ENCODE assay signal across 11 mouse cellular contexts in genomic region chr11:79523560-79524309, GRCm38 (mm10). TPM values are rescaled to one million over a fixed set of nuclear protein-coding genes. Genes with fewer than 3 reads are reported as not detected.
A peak's percentile ranks its signal among the peaks of the same experiment; 100 is the strongest.
DNase-seq lines count a peak whose midpoint lies in the region; ATAC-seq and TF ChIP-seq lines count a peak whose summit lies in the region.
"Had no signal": no experiment of that assay in that cellular context is flagged by ENCODE, and none has a peak within 500 bp of the region (broad histone marks: within the 10 kb centered on the region; RNA-seq: fewer than 3 reads in every experiment).

Evi2b (minus strand) TSS chr11:79523762.

- H3K27ac ChIP-seq in midbrain, embryonic 11.5 days (ENCODE audit: low read depth, low read length) = no peak within 1 kb of the TSS
- no peak within 1 kb of the TSS; the same call in 1 of the 2 replicates for H3K27ac ChIP-seq in midbrain, postnatal 0 days (ENCODE audit: low read depth, low read length)
- H3K27ac ChIP-seq in hindbrain, embryonic 14.5 days = no peak within 1 kb of the TSS
- H3K27ac ChIP-seq: intestine, embryonic 15.5 days; limb, embryonic 15.5 days; neural tube, embryonic 13.5 days had no signal

- H3K9ac ChIP-seq in midbrain, embryonic 11.5 days (ENCODE audit: low read length) = no peak within 1 kb of the TSS
- H3K9ac ChIP-seq in midbrain, postnatal 0 days (replicated peaks; ENCODE audit: low read length, poor library complexity, severe bottlenecking) = no peak within 1 kb of the TSS
- H3K9ac ChIP-seq in hindbrain, embryonic 14.5 days = no peak within 1 kb of the TSS
- H3K9ac ChIP-seq: intestine, embryonic 15.5 days; limb, embryonic 15.5 days; neural tube, embryonic 13.5 days had no signal

- no peaks in the 10 kb centered on the region for H3K9me3 ChIP-seq in midbrain, embryonic 11.5 days (ENCODE audit: control insufficient read depth, low read length)
- H3K9me3 ChIP-seq in midbrain, postnatal 0 days (ENCODE audit: low read length) = no peaks in the 10 kb centered on the region
- no peaks in the 10 kb centered on the region for H3K9me3 ChIP-seq in megakaryocyte, embryonic 14.5 days
- no peaks in the 10 kb centered on the region for H3K9me3 ChIP-seq in hindbrain, embryonic 14.5 days (ENCODE audit: control insufficient read depth, low read length)
- H3K9me3 ChIP-seq: intestine, embryonic 15.5 days; limb, embryonic 15.5 days; neural tube, embryonic 13.5 days had no signal

- no peaks in the 10 kb centered on the region for H3K27me3 ChIP-seq in midbrain, embryonic 11.5 days (ENCODE audit: control insufficient read depth, insufficient read depth, low read length)
- no peaks in the 10 kb centered on the region for H3K27me3 ChIP-seq in midbrain, postnatal 0 days (ENCODE audit: insufficient read depth, low read length)
- H3K27me3 ChIP-seq in megakaryocyte, embryonic 14.5 days (replicated peaks) = no peaks in the 10 kb centered on the region
- no peaks in the 10 kb centered on the region for H3K27me3 ChIP-seq in hindbrain, embryonic 14.5 days (ENCODE audit: control insufficient read depth, insufficient read depth, low read length)
- H3K27me3 ChIP-seq: intestine, embryonic 15.5 days; limb, embryonic 15.5 days; neural tube, embryonic 13.5 days had no signal

- no peak within 1 kb of the TSS for H3K4me2 ChIP-seq in midbrain, embryonic 11.5 days
- no peak within 1 kb of the TSS for H3K4me2 ChIP-seq in midbrain, postnatal 0 days (ENCODE audit: low read depth, low read length, poor library complexity, severe bottlenecking)
- no peak within 1 kb of the TSS for H3K4me2 ChIP-seq in hindbrain, embryonic 14.5 days (replicated peaks)
- H3K4me2 ChIP-seq: intestine, embryonic 15.5 days; limb, embryonic 15.5 days; neural tube, embryonic 13.5 days had no signal

- H3K36me3 ChIP-seq in midbrain, embryonic 11.5 days (ENCODE audit: control insufficient read depth, insufficient read depth, low read length) = no peaks in the 10 kb centered on the region
- H3K36me3 ChIP-seq in midbrain, postnatal 0 days (ENCODE audit: insufficient read depth, low read length) = peaks cover 4% of the 10 kb centered on the region; the same call in 1 of the 2 replicates
- peaks cover 27% of the 10 kb centered on the region for H3K36me3 ChIP-seq in megakaryocyte, embryonic 14.5 days (replicated peaks; ENCODE audit: low read length)
- H3K36me3 ChIP-seq in hindbrain, embryonic 14.5 days (replicated peaks; ENCODE audit: control insufficient read depth, insufficient read depth) = peaks cover 11% of the 10 kb centered on the region
- H3K36me3 ChIP-seq: intestine, embryonic 15.5 days; limb, embryonic 15.5 days had no signal

- no peak for ATAC-seq in midbrain, embryonic 11.5 days (ENCODE audit: low FRiP score)
- no peak for ATAC-seq in midbrain, postnatal 0 days (ENCODE audit: low FRiP score)
- peak; percentile 55 for ATAC-seq in common myeloid progenitor, adult 5-6 weeks (replicated peaks; ENCODE audit: low read depth, poor library complexity, severe bottlenecking)
- ATAC-seq in hindbrain, embryonic 14.5 days (ENCODE audit: low FRiP score) = no peak
- ATAC-seq: intestine, embryonic 15.5 days had no signal

- DNase-seq in midbrain, embryonic 11.5 days (ENCODE audit: low spot score, missing footprints) = peak; percentile 37
- no peak for DNase-seq in midbrain, postnatal 0 days (ENCODE audit: low spot score)
- peak; percentile 51 to 58 for DNase-seq in thymus, postnatal 36 days
- no peak for DNase-seq in frontal cortex, postnatal 25 days (ENCODE audit: low spot score in 2 of 2)
- DNase-seq in adrenal gland, adult 2 months = no peak
- DNase-seq in hindbrain, embryonic 14.5 days (ENCODE audit: low spot score) = no peak

- H3K4me3 ChIP-seq in midbrain, embryonic 11.5 days (ENCODE audit: low read depth, low read length) = no peak within 1 kb of the TSS
- no peak within 1 kb of the TSS for H3K4me3 ChIP-seq in midbrain, postnatal 0 days (ENCODE audit: low read depth, low read length)
- peak within 1 kb of the TSS; percentile 93 for H3K4me3 ChIP-seq in megakaryocyte, embryonic 14.5 days (replicated peaks)
- no peak within 1 kb of the TSS for H3K4me3 ChIP-seq in hindbrain, embryonic 14.5 days (replicated peaks; ENCODE audit: low read length)
- H3K4me3 ChIP-seq: intestine, embryonic 15.5 days; limb, embryonic 15.5 days; neural tube, embryonic 13.5 days had no signal

- no peaks in the 10 kb centered on the region for H3K4me1 ChIP-seq in midbrain, embryonic 11.5 days (ENCODE audit: control insufficient read depth, insufficient read depth, low read length)
- no peaks in the 10 kb centered on the region for H3K4me1 ChIP-seq in midbrain, postnatal 0 days (ENCODE audit: insufficient read depth, low read length)
- peaks cover 81% of the 10 kb centered on the region for H3K4me1 ChIP-seq in megakaryocyte, embryonic 14.5 days
- no peaks in the 10 kb centered on the region for H3K4me1 ChIP-seq in hindbrain, embryonic 14.5 days (replicated peaks; ENCODE audit: control insufficient read depth, insufficient read depth, low read length)
- H3K4me1 ChIP-seq: intestine, embryonic 15.5 days; limb, embryonic 15.5 days; neural tube, embryonic 13.5 days had no signal

- WGBS in midbrain, embryonic 11.5 days = 90% methylated on average over 10 of the region's 10 CpGs
- WGBS in midbrain, postnatal 0 days = 88% methylated on average over 10 of the region's 10 CpGs
- 86% methylated on average over 10 of the region's 10 CpGs for WGBS in hindbrain, embryonic 14.5 days

- no peak for TF ChIP-seq CTCF in midbrain, postnatal 0 days (IDR thresholded peaks at IDR 0.05)

RNA-seq across cellular contexts. Expression of gene Evi2b, which starts in this region (rescaled TPM):
- polyA plus RNA-seq in midbrain, embryonic 11.5 days (2014; fragmentation: Nextera tagmentation; extraction: Ambion mirVana) = 0.22 and 0.51 TPM in 2 replicates
- 0.77 TPM in 1 of 2 replicates, not detected in the other for total RNA-seq in midbrain, postnatal 0 days (2014; rRNA removed)
- 0.23 and 0.42 TPM in 2 replicates for polyA plus RNA-seq in midbrain, postnatal 0 days (2015; fragmentation: Nextera tagmentation; extraction: Ambion mirVana)
- 70.6 and 70.8 TPM in 2 replicates for total RNA-seq in common myeloid progenitor, adult 5-6 weeks (2017)
- 5.5 and 13.5 TPM in 2 replicates for polyA plus RNA-seq in megakaryocyte, embryonic 14.5 days (2012; ENCODE audit: insufficient read depth, low replicate concordance)
- 1 to 10 TPM in 1 of 2 experiments, under 1 TPM in 1; 0.84 to 2.1 TPM for total RNA-seq in adrenal gland, adult 2 months (2021)
- polyA plus RNA-seq in adrenal gland, adult 2 months (2012; rRNA removed) = 1.7 and 2.2 TPM in 2 replicates
- 0.27 TPM in 1 of 2 replicates, not detected in the other for polyA plus RNA-seq in hindbrain, embryonic 14.5 days (2014; fragmentation: Nextera tagmentation; extraction: Ambion mirVana)

Comparison
In these comparisons a context has a peak if more than half of its experiments do, and no peak if none do; other contexts are left out.
1. RNA of gene Evi2b (total RNA-seq): 70.6 to 70.8 TPM in common myeloid progenitor, adult 5-6 weeks; 0.84 to 2.1 TPM in adrenal gland, adult 2 months and 0.77 TPM in midbrain, postnatal 0 days; every median in the first group is over 10 times any median in the second.
2. Peak in DNase-seq in midbrain, embryonic 11.5 days; RNA of the gene not detected or under 1 TPM.
3. DNase-seq: peak in thymus, postnatal 36 days (2 of 2); none in midbrain, postnatal 0 days (single experiment), frontal cortex, postnatal 25 days (0 of 2), adrenal gland, adult 2 months (single experiment) and hindbrain, embryonic 14.5 days (single experiment).